Mouse (Mus musculus): ENCODE data around the gene Sgsm1.

DNA sequence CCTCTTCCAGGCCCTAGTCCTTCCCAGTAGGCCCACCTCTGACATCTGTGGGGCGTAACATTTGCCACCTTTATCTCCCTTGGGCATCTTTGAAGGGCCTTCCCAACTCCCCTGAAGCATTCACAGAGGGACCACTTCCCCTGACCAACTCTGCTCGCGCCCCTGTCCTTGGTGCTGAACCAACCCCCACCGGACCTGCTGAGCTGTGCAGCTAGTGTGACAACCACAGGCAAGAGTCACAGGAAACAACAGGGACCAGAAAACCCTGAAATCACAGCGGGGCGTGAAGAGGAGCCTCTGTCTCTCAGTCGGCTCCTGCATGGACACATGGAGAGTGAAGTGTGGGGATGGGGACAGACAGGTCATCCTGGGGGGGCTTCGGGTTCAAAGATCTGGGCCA is 18.4 kb downstream of the Sgsm1 start:
- TF ChIP-seq EP300 (optimal IDR thresholded peaks at IDR 0.05) (no peak), CTCF (IDR thresholded peaks at IDR 0.05; ENCODE audit: low read depth) (no peak)

All from stomach, postnatal 0 days (tissue).